Mouse (Mus musculus): Measurements from ENCODE around the gene Agbl3. TPM values are rescaled to one million over a fixed set of nuclear protein-coding genes. Genes with fewer than 3 reads are reported as not detected.

Agbl3 gene
- polyA plus RNA-seq, 1 experiment = not detected

- no peak for TF ChIP-seq POLR2A (IDR thresholded peaks at IDR 0.05; ENCODE audit: insufficient read depth, low read depth, low read length)
- no peak for TF ChIP-seq CTCF (IDR thresholded peaks at IDR 0.05; ENCODE audit: insufficient read depth, low read depth, low read length)
- no peak overlapping the region for H3K4me3 ChIP-seq (ENCODE audit: insufficient read depth, low read depth, low read length)
- no peaks in the 10 kb centered on the region for H3K4me1 ChIP-seq (ENCODE audit: control insufficient read depth, insufficient read depth, low read length)
- H3K27ac ChIP-seq (ENCODE audit: insufficient read depth, low read depth, low read length) = no peak overlapping the region
- 85% methylated on average over 2 of the region's 2 CpGs for WGBS
Measured at GRCm38 (mm10) chr6:34777094-34777493, 3.1 kb upstream of the Agbl3 start.

GRCm38 (mm10) chr6:34777981-34778668 lies 2.1 kb upstream of the Agbl3 start:
- Histone ChIP-seq H3K4me3 (ENCODE audit: insufficient read depth, low read depth, low read length) (no peak overlapping the region), H3K4me1 (ENCODE audit: control insufficient read depth, insufficient read depth, low read length) (no peaks in the 10 kb centered on the region), H3K27ac (ENCODE audit: insufficient read depth, low read depth, low read length) (no peak overlapping the region)
- WGBS = 75% methylated on average over 10 of the region's 10 CpGs
- TF ChIP-seq POLR2A (IDR thresholded peaks at IDR 0.05; ENCODE audit: insufficient read depth, low read depth, low read length) (no peak), CTCF (IDR thresholded peaks at IDR 0.05; ENCODE audit: insufficient read depth, low read depth, low read length) (no peak)

GRCm38 (mm10) chr6:34780943-34781289 lies 684 bp downstream of the Agbl3 start:
- Histone ChIP-seq H3K27ac (ENCODE audit: insufficient read depth, low read depth, low read length) (peak overlapping the region; percentile 97), H3K4me1 (ENCODE audit: control insufficient read depth, insufficient read depth, low read length) (no peaks in the 10 kb centered on the region), H3K4me3 (ENCODE audit: insufficient read depth, low read depth, low read length) (peak overlapping the region; percentile 83)
- TF ChIP-seq POLR2A (IDR thresholded peaks at IDR 0.05; ENCODE audit: insufficient read depth, low read depth, low read length) (no peak), CTCF (IDR thresholded peaks at IDR 0.05; ENCODE audit: insufficient read depth, low read depth, low read length) (no peak)
- WGBS = 3% methylated on average over 13 of the region's 13 CpGs

- no peaks in the 10 kb centered on the region for H3K4me1 ChIP-seq (ENCODE audit: control insufficient read depth, insufficient read depth, low read length)
- H3K27ac ChIP-seq (ENCODE audit: insufficient read depth, low read depth, low read length) = no peak overlapping the region
- 97% methylated on average over 1 of the region's 1 CpGs for WGBS
- TF ChIP-seq POLR2A (IDR thresholded peaks at IDR 0.05; ENCODE audit: insufficient read depth, low read depth, low read length) = no peak
- TF ChIP-seq CTCF (IDR thresholded peaks at IDR 0.05; ENCODE audit: insufficient read depth, low read depth, low read length) = no peak
- no peak overlapping the region for H3K4me3 ChIP-seq (ENCODE audit: insufficient read depth, low read depth, low read length)
Measured at GRCm38 (mm10) chr6:34782493-34782892, 2.3 kb downstream of the Agbl3 start.

GRCm38 (mm10) chr6:34796881-34797280 lies 16.6 kb downstream of the Agbl3 start:
- TF ChIP-seq CTCF (IDR thresholded peaks at IDR 0.05; ENCODE audit: insufficient read depth, low read depth, low read length) (no peak), POLR2A (IDR thresholded peaks at IDR 0.05; ENCODE audit: insufficient read depth, low read depth, low read length) (no peak)
- WGBS = 72% methylated on average over 3 of the region's 3 CpGs

GRCm38 (mm10) chr6:34797887-34798286 lies 17.7 kb downstream of the Agbl3 start:
- WGBS = 78% methylated on average over 3 of the region's 3 CpGs
- H3K27ac ChIP-seq (ENCODE audit: insufficient read depth, low read depth, low read length) = no peak overlapping the region
- TF ChIP-seq POLR2A (IDR thresholded peaks at IDR 0.05; ENCODE audit: insufficient read depth, low read depth, low read length) = no peak
- TF ChIP-seq CTCF (IDR thresholded peaks at IDR 0.05; ENCODE audit: insufficient read depth, low read depth, low read length) = no peak
- H3K4me3 ChIP-seq (ENCODE audit: insufficient read depth, low read depth, low read length) = no peak overlapping the region
- no peaks in the 10 kb centered on the region for H3K4me1 ChIP-seq (ENCODE audit: control insufficient read depth, insufficient read depth, low read length)

More at GRCm38 (mm10) chr6:34796881-34797280, 16.6 kb downstream of the Agbl3 start:
- H3K27ac ChIP-seq (ENCODE audit: insufficient read depth, low read depth, low read length) = no peak overlapping the region
- no peaks in the 10 kb centered on the region for H3K4me1 ChIP-seq (ENCODE audit: control insufficient read depth, insufficient read depth, low read length)
- H3K4me3 ChIP-seq (ENCODE audit: insufficient read depth, low read depth, low read length) = no peak overlapping the region

- Histone ChIP-seq H3K4me1 (ENCODE audit: control insufficient read depth, insufficient read depth, low read length) (no peaks in the 10 kb centered on the region), H3K4me3 (ENCODE audit: insufficient read depth, low read depth, low read length) (no peak overlapping the region), H3K27ac (ENCODE audit: insufficient read depth, low read depth, low read length) (no peak overlapping the region)
- TF ChIP-seq POLR2A (IDR thresholded peaks at IDR 0.05; ENCODE audit: insufficient read depth, low read depth, low read length) = no peak
- TF ChIP-seq CTCF (IDR thresholded peaks at IDR 0.05; ENCODE audit: insufficient read depth, low read depth, low read length) = no peak
- WGBS = 94% methylated on average over 2 of the region's 2 CpGs
Measured at GRCm38 (mm10) chr6:34805582-34805981, 25.4 kb downstream of the Agbl3 start.

- TF ChIP-seq POLR2A (IDR thresholded peaks at IDR 0.05; ENCODE audit: insufficient read depth, low read depth, low read length) (no peak), CTCF (IDR thresholded peaks at IDR 0.05; ENCODE audit: insufficient read depth, low read depth, low read length) (no peak)
- Histone ChIP-seq H3K4me3 (ENCODE audit: insufficient read depth, low read depth, low read length) (no peak overlapping the region), H3K4me1 (ENCODE audit: control insufficient read depth, insufficient read depth, low read length) (no peaks in the 10 kb centered on the region), H3K27ac (ENCODE audit: insufficient read depth, low read depth, low read length) (no peak overlapping the region)
- WGBS = 91% methylated on average over 4 of the region's 4 CpGs
Measured at GRCm38 (mm10) chr6:34810651-34811050, 30.4 kb downstream of the Agbl3 start.

GRCm38 (mm10) chr6:34824406-34824805 lies 44.2 kb downstream of the Agbl3 start:
- TF ChIP-seq POLR2A (IDR thresholded peaks at IDR 0.05; ENCODE audit: insufficient read depth, low read depth, low read length) = no peak
- TF ChIP-seq CTCF (IDR thresholded peaks at IDR 0.05; ENCODE audit: insufficient read depth, low read depth, low read length) = no peak
- Histone ChIP-seq H3K4me3 (ENCODE audit: insufficient read depth, low read depth, low read length) (no peak overlapping the region), H3K27ac (ENCODE audit: insufficient read depth, low read depth, low read length) (no peak overlapping the region), H3K4me1 (ENCODE audit: control insufficient read depth, insufficient read depth, low read length) (no peaks in the 10 kb centered on the region)
